Mouse (Mus musculus) stomach, postnatal 0 days (tissue): ENCODE data around the gene Tmem44. TPM values are rescaled to one million over a fixed set of nuclear protein-coding genes. Genes with fewer than 3 reads are reported as not detected.
A peak's percentile ranks its signal among the peaks of the same experiment; 100 is the strongest.

ENCODE experiments used
- ATAC-seq: fragments of 200-750 bp; cut with Nextera tagmentation; 2 replicates; pipeline ENCODE4 v1.8.0; 2017; ENCODE audit not compliant: low FRiP score, low TSS enrichment
- DNase-seq: peaks from one replicate; pipeline ENCODE4 v3.0.0-alpha.2; 2016; ENCODE audit warnings: low spot score
- H3K27ac ChIP-seq: fragments of 300-500 bp; sonication (generic); replicated peaks from 2 replicates; pipeline ENCODE4 v1.5.1; 2014; ENCODE audit warnings: mild to moderate bottlenecking, control low read depth
- H3K27me3 ChIP-seq: fragments of 300-500 bp; sonication (generic); 2 replicates; pipeline ENCODE4 v1.6.1; 2014; ENCODE audit warnings: low read length; ENCODE audit not compliant: control insufficient read depth, insufficient read depth
- H3K36me3 ChIP-seq: fragments of 300-500 bp; sonication (generic); 2 replicates; pipeline ENCODE4 v1.6.1; 2014; ENCODE audit warnings: low read length, mixed read lengths; ENCODE audit not compliant: control insufficient read depth, insufficient read depth
- H3K4me1 ChIP-seq: fragments of 300-500 bp; sonication (generic); replicated peaks from 2 replicates; pipeline ENCODE4 v1.6.1; 2014; ENCODE audit warnings: antibody characterized with exemption; ENCODE audit not compliant: control insufficient read depth, insufficient read depth
- H3K4me2 ChIP-seq: fragments of 300-500 bp; sonication (generic); replicated peaks from 2 replicates; pipeline ENCODE4 v1.6.1; 2014; ENCODE audit warnings: low read depth, mild to moderate bottlenecking, control low read depth, moderate library complexity
- H3K4me3 ChIP-seq: fragments of 300-500 bp; sonication (generic); 2 replicates; pipeline ENCODE4 v1.5.1; 2014; ENCODE audit warnings: low read depth, low read length, control low read depth
- H3K9ac ChIP-seq: fragments of 300-500 bp; sonication (generic); 2 replicates; pipeline ENCODE4 v1.6.1; 2014; ENCODE audit warnings: mild to moderate bottlenecking, low read length, control low read depth, mixed read lengths
- H3K9me3 ChIP-seq: fragments of 300-500 bp; sonication (generic); 2 replicates; pipeline ENCODE4 v1.6.1; 2016; ENCODE audit warnings: low read length; ENCODE audit not compliant: control insufficient read depth
- CTCF ChIP-seq: IDR thresholded peaks from 2 replicates; pipeline ENCODE4 v1.5.1; 2016; ENCODE audit warnings: antibody characterized with exemption, low read depth, mild to moderate bottlenecking, moderate library complexity
- EP300 ChIP-seq: optimal IDR thresholded peaks from 2 replicates; pipeline ENCODE3; 2016; ENCODE audit warnings: antibody characterized with exemption
- WGBS: fragments of 180-500 bp; shearing (Covaris S2); extraction: QIAGEN DNeasy Blood & Tissue Kit; methylation state at CpG from one replicate; pipeline ENCODE4 v1.1.7; 2014; 5-methylcytosine and 5-hydroxymethylcytosine counted together
- polyA plus RNA-seq: library from polyadenylated mRNA; unstranded; fragments of >200 nt; fragmentation: Nextera tagmentation; extraction: Ambion mirVana; gene quantifications from 2 replicates; pipeline ENCODE4 v1.2.1, GENCODE M21; 2015

Tmem44 gene
- polyA plus RNA-seq, 1 experiment from 2014 or later = 3.5 TPM

- 26% methylated on average over 10 of the region's 10 CpGs for WGBS
- H3K27me3 ChIP-seq = no peaks in the 10 kb centered on the region
- no peaks in the 10 kb centered on the region for H3K36me3 ChIP-seq
- H3K9ac ChIP-seq = no peak overlapping the region
- no peak overlapping the region for H3K27ac ChIP-seq
- no peaks in the 10 kb centered on the region for H3K9me3 ChIP-seq
- TF ChIP-seq CTCF = peak; percentile 85
- TF ChIP-seq EP300 = no peak
- H3K4me1 ChIP-seq = no peaks in the 10 kb centered on the region
- DNase-seq (peak; percentile 62), ATAC-seq (no peak)
- H3K4me3 ChIP-seq = no peak overlapping the region
- H3K4me2 ChIP-seq = no peak overlapping the region
Observed at GRCm38 (mm10) chr16:30539433-30539832, 11.2 kb downstream of the Tmem44 start.

GRCm38 (mm10) chr16:30535075-30535474 lies 15.6 kb downstream of the Tmem44 start:
- Histone ChIP-seq H3K36me3 (no peaks in the 10 kb centered on the region), H3K4me1 (no peaks in the 10 kb centered on the region), H3K9me3 (no peaks in the 10 kb centered on the region), H3K4me2 (no peak overlapping the region), H3K9ac (no peak overlapping the region), H3K4me3 (no peak overlapping the region), H3K27ac (no peak overlapping the region), H3K27me3 (no peaks in the 10 kb centered on the region)
- no peak for TF ChIP-seq EP300
- TF ChIP-seq CTCF = no peak
- no peak for DNase-seq
- ATAC-seq = no peak
- WGBS = 87% methylated on average over 1 of the region's 1 CpGs

GRCm38 (mm10) chr16:30533592-30533991 lies 17.1 kb downstream of the Tmem44 start:
- H3K4me3 ChIP-seq = no peak overlapping the region
- TF ChIP-seq CTCF (no peak), EP300 (no peak)
- H3K27ac ChIP-seq = no peak overlapping the region
- DNase-seq = no peak
- no peaks in the 10 kb centered on the region for H3K4me1 ChIP-seq
- ATAC-seq = no peak
- no peaks in the 10 kb centered on the region for H3K9me3 ChIP-seq
- 76% methylated on average over 4 of the region's 4 CpGs for WGBS
- H3K4me2 ChIP-seq = no peak overlapping the region
- H3K27me3 ChIP-seq = no peaks in the 10 kb centered on the region
- no peaks in the 10 kb centered on the region for H3K36me3 ChIP-seq
- H3K9ac ChIP-seq = no peak overlapping the region

GRCm38 (mm10) chr16:30532929-30533328 lies 17.7 kb downstream of the Tmem44 start:
- H3K27ac ChIP-seq = no peak overlapping the region
- no peak overlapping the region for H3K4me2 ChIP-seq
- H3K4me1 ChIP-seq = no peaks in the 10 kb centered on the region
- no peaks in the 10 kb centered on the region for H3K36me3 ChIP-seq
- TF ChIP-seq CTCF (no peak), EP300 (no peak)
- no peaks in the 10 kb centered on the region for H3K27me3 ChIP-seq
- ATAC-seq (no peak), DNase-seq (no peak)
- 38% methylated on average over 1 of the region's 1 CpGs for WGBS
- H3K9ac ChIP-seq = no peak overlapping the region
- no peak overlapping the region for H3K4me3 ChIP-seq
- no peaks in the 10 kb centered on the region for H3K9me3 ChIP-seq

GRCm38 (mm10) chr16:30531761-30532406 lies 18.8 kb downstream of the Tmem44 start:
- no peaks in the 10 kb centered on the region for H3K27me3 ChIP-seq
- no peaks in the 10 kb centered on the region for H3K9me3 ChIP-seq
- DNase-seq (peak; percentile 60), ATAC-seq (peak; percentile 48)
- TF ChIP-seq EP300 (no peak), CTCF (peak; percentile 94)
- H3K4me1 ChIP-seq = no peaks in the 10 kb centered on the region
- H3K4me2 ChIP-seq = no peak overlapping the region
- no peak overlapping the region for H3K9ac ChIP-seq
- no peak overlapping the region for H3K27ac ChIP-seq
- 31% methylated on average over 20 of the region's 20 CpGs for WGBS
- no peaks in the 10 kb centered on the region for H3K36me3 ChIP-seq
- H3K4me3 ChIP-seq = no peak overlapping the region

- DNase-seq = no peak
- Histone ChIP-seq H3K27me3 (no peaks in the 10 kb centered on the region), H3K27ac (no peak overlapping the region), H3K4me2 (no peak overlapping the region), H3K36me3 (no peaks in the 10 kb centered on the region), H3K9ac (no peak overlapping the region), H3K4me1 (no peaks in the 10 kb centered on the region), H3K9me3 (no peaks in the 10 kb centered on the region), H3K4me3 (no peak overlapping the region)
- ATAC-seq = no peak
- 59% methylated on average over 4 of the region's 4 CpGs for WGBS
- TF ChIP-seq EP300 (no peak), CTCF (peak; percentile 76)
Observed at GRCm38 (mm10) chr16:30530815-30531214, 19.8 kb downstream of the Tmem44 start.
